Mouse (Mus musculus): ENCODE results near the gene Gdf7.
A peak's percentile ranks its signal among the peaks of the same experiment; 100 is the strongest.

Gene Gdf7

GRCm38 (mm10) chr12:8301841-8302431 is at the start of gene Gdf7:
TSS of gene Gdf7 (minus strand) at chr12:8301954.
- peak; percentile 45 for DNase-seq

GRCm38 (mm10) chr12:8351025-8351903 is 49.5 kb upstream of the Gdf7 start:
- DNase-seq, result no peak

- DNase-seq, result no peak
Observed at GRCm38 (mm10) chr12:8348733-8349513, 47.2 kb upstream of the Gdf7 start.

GRCm38 (mm10) chr12:8347746-8348462 is 46.1 kb upstream of the Gdf7 start:
- DNase-seq, result no peak

GRCm38 (mm10) chr12:8345539-8345938 is 43.8 kb upstream of the Gdf7 start:
- no peak for DNase-seq

GRCm38 (mm10) chr12:8344897-8345296 is 43.1 kb upstream of the Gdf7 start:
- peak; percentile 47 for DNase-seq

GRCm38 (mm10) chr12:8343381-8343780 is 41.6 kb upstream of the Gdf7 start:
- DNase-seq, result no peak

- DNase-seq, result no peak
Observed at GRCm38 (mm10) chr12:8341008-8341407, 39.3 kb upstream of the Gdf7 start.

GRCm38 (mm10) chr12:8339591-8340319 is 38.0 kb upstream of the Gdf7 start:
- no peak for DNase-seq

GRCm38 (mm10) chr12:8338918-8339317 is 37.2 kb upstream of the Gdf7 start:
- DNase-seq, result no peak

GRCm38 (mm10) chr12:8338491-8338890 is 36.7 kb upstream of the Gdf7 start:
- DNase-seq, result no peak

- DNase-seq, result no peak
Observed at GRCm38 (mm10) chr12:8337286-8338060, 35.7 kb upstream of the Gdf7 start.

- DNase-seq, result no peak
Observed at GRCm38 (mm10) chr12:8336601-8337285, 35.0 kb upstream of the Gdf7 start.

- DNase-seq, result no peak
Observed at GRCm38 (mm10) chr12:8335503-8335902, 33.7 kb upstream of the Gdf7 start.

GRCm38 (mm10) chr12:8334261-8334660 is 32.5 kb upstream of the Gdf7 start:
- DNase-seq, result no peak

- no peak for DNase-seq
Observed at GRCm38 (mm10) chr12:8333617-8334016, 31.9 kb upstream of the Gdf7 start.

GRCm38 (mm10) chr12:8332174-8332542 is 30.4 kb upstream of the Gdf7 start:
- DNase-seq, result no peak

GRCm38 (mm10) chr12:8331489-8332173 is 29.9 kb upstream of the Gdf7 start:
- DNase-seq, result no peak

- no peak for DNase-seq
Observed at GRCm38 (mm10) chr12:8329236-8329635, 27.5 kb upstream of the Gdf7 start.

GRCm38 (mm10) chr12:8327675-8328053 is 25.9 kb upstream of the Gdf7 start:
- DNase-seq, result no peak
